Mouse (Mus musculus) lung, adult 2 months (tissue): ENCODE data around the gene Immp2l.

Experiments
- CTCF ChIP-seq: fragments of 200-500 bp; IDR thresholded peaks from 2 replicates; pipeline ENCODE4 v1.5.1; 2011; ENCODE audit warnings: mild to moderate bottlenecking, low read length, control low read depth; ENCODE audit not compliant: insufficient read depth
- POLR2A ChIP-seq: fragments of 200-500 bp; IDR thresholded peaks from 2 replicates; pipeline ENCODE4 v1.6.1; 2011; ENCODE audit warnings: low read depth, mild to moderate bottlenecking, control low read depth, low read length, borderline replicate concordance; ENCODE audit errors: extremely low read depth

DNA sequence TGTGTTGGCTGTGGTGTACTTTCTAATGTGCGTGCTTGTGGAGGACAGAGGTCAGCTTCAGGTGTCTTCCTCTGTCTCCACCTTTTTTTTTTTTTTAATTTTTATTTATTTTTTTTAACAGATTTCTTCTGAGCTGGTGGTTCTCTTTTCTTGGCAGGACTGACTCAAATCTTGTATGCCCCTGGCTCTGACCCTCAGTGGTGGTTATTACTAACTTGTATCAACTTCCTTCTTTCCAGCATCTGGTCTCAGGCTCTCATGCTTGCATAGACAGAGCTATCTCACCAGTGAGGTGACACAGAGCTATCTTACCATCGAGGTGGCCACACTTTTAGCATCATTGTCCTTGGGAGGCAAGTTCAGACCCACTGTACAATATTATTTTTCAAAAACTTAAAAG, 17.8 kb downstream of the Immp2l start:
- TF ChIP-seq CTCF (no peak), POLR2A (no peak)
